Mouse (Mus musculus): ENCODE measurements around the gene Anks3. TPM values are rescaled to one million over a fixed set of nuclear protein-coding genes. Genes with fewer than 3 reads are reported as not detected.

Anks3 gene
- total and polyA plus RNA-seq, 3 experiments = 27.1 to 33.9 TPM; not detected in 1

DNA sequence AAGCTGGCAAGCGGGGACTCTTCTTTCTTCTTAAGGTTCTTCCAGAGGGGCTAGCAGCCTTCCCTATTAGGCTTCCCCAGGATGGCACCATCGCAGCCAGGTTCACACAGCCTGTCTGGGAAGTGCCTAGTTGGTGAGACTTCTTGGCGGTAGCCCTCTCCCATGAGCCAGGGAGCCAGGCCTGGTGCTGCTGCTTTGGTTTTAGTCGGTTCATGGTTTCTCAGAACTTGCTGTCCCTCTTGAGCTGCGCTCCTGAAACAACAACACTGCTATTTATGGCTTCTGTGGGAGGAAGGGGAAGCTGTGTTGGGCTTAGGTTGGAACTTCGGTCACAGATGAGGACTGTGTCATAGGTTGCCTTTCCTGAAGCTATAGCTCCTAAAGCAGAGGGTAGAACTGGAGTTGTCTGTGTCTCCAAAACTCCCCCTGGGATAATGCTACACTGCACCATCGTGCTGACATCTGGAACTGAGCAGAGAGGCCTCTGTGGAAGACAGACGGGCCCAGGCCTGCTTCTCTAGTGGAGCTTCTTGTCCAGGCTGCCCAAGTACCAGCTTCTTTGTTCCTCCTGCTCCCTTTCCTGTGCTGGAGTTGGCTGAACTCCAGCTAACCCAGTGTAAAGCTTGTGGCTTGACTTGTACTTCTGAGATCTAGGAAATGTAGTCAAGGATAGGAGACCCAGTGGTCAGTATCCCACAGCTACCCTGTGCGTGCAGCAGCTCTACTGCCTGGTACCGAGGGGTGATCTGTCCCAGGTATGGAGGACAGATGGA lies 27.9 kb downstream of the Anks3 start:
- DNase-seq (ENCODE audit: low read depth, low spot score) = no peak
- Histone ChIP-seq H3K36me3 (ENCODE audit: control insufficient read depth in 1 of 2, insufficient read depth in 2 of 2, low read length in 2 of 2) (no peaks in the 10 kb centered on the region), H3K4me3 (ENCODE audit: control insufficient read depth in 1 of 2, insufficient read depth in 1 of 2, low read depth in 2 of 2, low read length in 2 of 2) (no peak overlapping the region), H3K27ac (ENCODE audit: control insufficient read depth, low read depth, low read length) (no peak overlapping the region), H3K9me3 (replicated peaks; ENCODE audit: insufficient read depth, low read length) (no peaks in the 10 kb centered on the region), H3K9ac (ENCODE audit: control insufficient read depth, low read depth, low read length, poor library complexity, severe bottlenecking) (no peak overlapping the region), H3K27me3 (ENCODE audit: control insufficient read depth in 1 of 2, insufficient read depth in 2 of 2, low read length in 2 of 2) (no peaks in the 10 kb centered on the region), H3K4me1 (ENCODE audit: control insufficient read depth in 1 of 2, insufficient read depth in 2 of 2, low read length in 2 of 2) (0 out of 4 replicates have a peak, but pooled peaks cover 0 to 5% of the 10 kb centered on the region in 2 experiments), H3K79me2 (ENCODE audit: control insufficient read depth, insufficient read depth, low read length, poor library complexity) (peaks cover 4% of the 10 kb centered on the region)
- TF ChIP-seq TAL1 (IDR thresholded peaks at IDR 0.05; ENCODE audit: low read length) (no peak), ZMIZ1 (IDR thresholded peaks at IDR 0.05; ENCODE audit: low read depth, low read length) (no peak), TCF12 (IDR thresholded peaks at IDR 0.05; ENCODE audit: low read depth, low read length) (no peak)

DNA sequence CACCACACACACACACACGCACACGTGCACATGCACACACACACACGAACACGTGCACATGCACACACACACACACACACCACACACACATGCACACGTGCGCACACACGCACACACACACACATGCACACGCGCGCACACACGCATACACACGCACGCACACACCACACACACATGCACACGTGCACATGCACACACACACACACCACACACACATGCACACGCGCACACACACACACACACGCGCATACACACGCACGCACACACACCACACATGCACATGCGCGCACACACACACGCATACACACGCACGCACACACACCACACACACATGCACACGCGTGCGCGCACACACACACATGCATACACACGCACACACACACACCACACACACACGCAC lies 28.6 kb downstream of the Anks3 start:
- Histone ChIP-seq H3K4me3 (ENCODE audit: control insufficient read depth in 1 of 2, insufficient read depth in 1 of 2, low read depth in 2 of 2, low read length in 2 of 2) (no peak overlapping the region), H3K27me3 (ENCODE audit: control insufficient read depth in 1 of 2, insufficient read depth in 2 of 2, low read length in 2 of 2) (no peaks in the 10 kb centered on the region), H3K79me2 (ENCODE audit: control insufficient read depth, insufficient read depth, low read length, poor library complexity) (peaks cover 4% of the 10 kb centered on the region), H3K27ac (ENCODE audit: control insufficient read depth, low read depth, low read length) (no peak overlapping the region), H3K9me3 (replicated peaks; ENCODE audit: insufficient read depth, low read length) (no peaks in the 10 kb centered on the region), H3K36me3 (ENCODE audit: control insufficient read depth in 1 of 2, insufficient read depth in 2 of 2, low read length in 2 of 2) (no peaks in the 10 kb centered on the region), H3K4me1 (ENCODE audit: control insufficient read depth in 1 of 2, insufficient read depth in 2 of 2, low read length in 2 of 2) (0 out of 4 replicates have a peak, but pooled peaks cover 0 to 5% of the 10 kb centered on the region in 2 experiments), H3K9ac (ENCODE audit: control insufficient read depth, low read depth, low read length, poor library complexity, severe bottlenecking) (no peak overlapping the region)
- DNase-seq (ENCODE audit: low read depth, low spot score) = no peak
- TF ChIP-seq POLR2AphosphoS5 (IDR thresholded peaks at IDR 0.05; ENCODE audit: borderline replicate concordance, low read depth, low read length) = peak; percentile 84; the same call in 1 of the 2 replicates
- TF ChIP-seq ZKSCAN1 (IDR thresholded peaks at IDR 0.05; ENCODE audit: low read depth, low read length) = no peak
- TF ChIP-seq KAT2A (conservative IDR thresholded peaks at IDR 0.05; ENCODE audit: low read depth, low read length) = no peak
- TF ChIP-seq ZNF384 (IDR thresholded peaks at IDR 0.05; ENCODE audit: low read depth, low read length) = no peak
- TF ChIP-seq RCOR1 (IDR thresholded peaks at IDR 0.05; ENCODE audit: low read depth, low read length) = no peak
- TF ChIP-seq NRF1 (IDR thresholded peaks at IDR 0.05; ENCODE audit: insufficient read depth, low read depth, low read length, poor library complexity, severe bottlenecking) = no peak
- TF ChIP-seq BHLHE40 (IDR thresholded peaks at IDR 0.05; ENCODE audit: borderline replicate concordance, low read depth, low read length) = no peak

DNA sequence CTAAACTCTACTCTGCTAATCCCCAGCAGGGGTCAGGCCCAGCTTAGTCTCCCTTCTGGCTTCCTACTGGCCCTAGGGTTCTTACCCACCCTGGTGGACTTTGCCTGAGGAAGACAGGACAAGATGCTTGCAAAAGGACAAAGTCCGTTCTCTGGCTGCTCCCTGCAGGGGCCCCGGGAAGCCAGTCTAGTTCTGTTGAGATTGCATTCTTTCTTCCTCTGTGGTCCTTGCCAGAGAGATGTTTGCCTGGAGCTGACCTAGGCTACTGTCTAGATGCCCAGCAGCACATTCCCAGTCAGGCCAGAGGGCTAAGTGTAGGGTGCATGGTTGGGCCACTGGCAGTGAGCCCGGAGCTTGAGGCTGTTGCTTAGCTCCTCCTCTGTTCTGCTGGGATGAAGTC lies 31.6 kb downstream of the Anks3 start:
- Histone ChIP-seq H3K27ac (ENCODE audit: control insufficient read depth, low read depth, low read length) (no peak overlapping the region), H3K36me3 (ENCODE audit: control insufficient read depth in 1 of 2, insufficient read depth in 2 of 2, low read length in 2 of 2) (no peaks in the 10 kb centered on the region), H3K9me3 (replicated peaks; ENCODE audit: insufficient read depth, low read length) (no peaks in the 10 kb centered on the region), H3K79me2 (ENCODE audit: control insufficient read depth, insufficient read depth, low read length, poor library complexity) (no peaks in the 10 kb centered on the region), H3K4me1 (ENCODE audit: control insufficient read depth in 1 of 2, insufficient read depth in 2 of 2, low read length in 2 of 2) (no peaks in the 10 kb centered on the region), H3K9ac (ENCODE audit: control insufficient read depth, low read depth, low read length, poor library complexity, severe bottlenecking) (no peak overlapping the region), H3K27me3 (ENCODE audit: control insufficient read depth in 1 of 2, insufficient read depth in 2 of 2, low read length in 2 of 2) (no peaks in the 10 kb centered on the region), H3K4me3 (ENCODE audit: control insufficient read depth in 1 of 2, insufficient read depth in 1 of 2, low read depth in 2 of 2, low read length in 2 of 2) (no peak overlapping the region)
- no peak for DNase-seq (ENCODE audit: low read depth, low spot score)
- no peak for TF ChIP-seq ZC3H11A (IDR thresholded peaks at IDR 0.05; ENCODE audit: low read depth, low read length)
- TF ChIP-seq MYC (IDR thresholded peaks at IDR 0.05; ENCODE audit: low read depth, low read length) = no peak
- TF ChIP-seq UBTF (IDR thresholded peaks at IDR 0.05; ENCODE audit: borderline replicate concordance, insufficient read depth, low read depth, low read length) = no peak
- TF ChIP-seq BHLHE40 (IDR thresholded peaks at IDR 0.05; ENCODE audit: borderline replicate concordance, low read depth, low read length) = no peak
- no peak for TF ChIP-seq E2F4 (IDR thresholded peaks at IDR 0.05; ENCODE audit: borderline replicate concordance, low read depth, low read length)
- no peak for TF ChIP-seq SMC3 (IDR thresholded peaks at IDR 0.05; ENCODE audit: low read depth, low read length)
- no peak for TF ChIP-seq POLR2A (IDR thresholded peaks at IDR 0.05; ENCODE audit: control insufficient read depth in 1 of 2, insufficient read depth in 1 of 2, low read depth in 1 of 2, low read length in 2 of 2, poor library complexity in 1 of 2)
- no peak for TF ChIP-seq ZNF384 (IDR thresholded peaks at IDR 0.05; ENCODE audit: low read depth, low read length)
- no peak for TF ChIP-seq NRF1 (IDR thresholded peaks at IDR 0.05; ENCODE audit: insufficient read depth, low read depth, low read length, poor library complexity, severe bottlenecking)
- no peak for TF ChIP-seq POLR2AphosphoS2 (IDR thresholded peaks at IDR 0.05; ENCODE audit: low read length)
- TF ChIP-seq RAD21 (IDR thresholded peaks at IDR 0.05; ENCODE audit: low read depth, low read length) = no peak
